Mouse (Mus musculus): ENCODE results near the gene Gm10134. TPM values are rescaled to one million over a fixed set of nuclear protein-coding genes. Genes with fewer than 3 reads are reported as not detected.

Gm10134 gene
- total RNA-seq (2023), result 10 to 100 TPM; 22.0 to 30.8 TPM

DNA sequence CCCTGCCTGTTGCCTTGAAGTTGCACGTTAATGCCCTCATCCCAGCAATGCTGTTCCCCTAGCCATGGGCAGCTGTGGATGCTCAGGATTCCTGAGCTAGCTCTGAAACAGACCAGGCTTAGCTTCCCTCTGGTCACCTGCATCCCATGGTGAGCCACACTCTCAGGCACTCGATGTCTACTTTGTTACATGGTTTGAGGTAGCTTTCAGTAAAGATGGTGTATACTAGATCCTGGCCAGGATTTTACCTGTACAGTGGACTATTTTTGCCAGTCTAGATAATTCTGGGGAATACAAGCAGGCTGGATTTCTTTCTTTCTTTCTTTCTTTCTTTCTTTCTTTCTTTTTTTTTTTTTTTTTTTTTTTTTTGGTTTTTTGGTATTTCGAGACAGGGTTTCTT is at the start of gene Gm10134:
Gene Gm10134 (plus strand): TSS at position 301 of the 400 bp plus-strand sequence.

GRCm38 (mm10) chr2:28465836-28466518 is 39.9 kb upstream of the Gm10134 start, which contains the start of gene 1700007K13Rik:
TSS of gene 1700007K13Rik (minus strand) at chr2:28466332.

GRCm38 (mm10) chr2:28467860-28468485 is 37.9 kb upstream of the Gm10134 start, which contains the start of gene Mrps2:
TSS of gene Mrps2 (plus strand) at chr2:28468066.

GRCm38 (mm10) chr2:28496671-28497070 is 9.2 kb upstream of the Gm10134 start, which contains the start of gene Gbgt1:
TSS of gene Gbgt1 (plus strand) at chr2:28496891.

DNA sequence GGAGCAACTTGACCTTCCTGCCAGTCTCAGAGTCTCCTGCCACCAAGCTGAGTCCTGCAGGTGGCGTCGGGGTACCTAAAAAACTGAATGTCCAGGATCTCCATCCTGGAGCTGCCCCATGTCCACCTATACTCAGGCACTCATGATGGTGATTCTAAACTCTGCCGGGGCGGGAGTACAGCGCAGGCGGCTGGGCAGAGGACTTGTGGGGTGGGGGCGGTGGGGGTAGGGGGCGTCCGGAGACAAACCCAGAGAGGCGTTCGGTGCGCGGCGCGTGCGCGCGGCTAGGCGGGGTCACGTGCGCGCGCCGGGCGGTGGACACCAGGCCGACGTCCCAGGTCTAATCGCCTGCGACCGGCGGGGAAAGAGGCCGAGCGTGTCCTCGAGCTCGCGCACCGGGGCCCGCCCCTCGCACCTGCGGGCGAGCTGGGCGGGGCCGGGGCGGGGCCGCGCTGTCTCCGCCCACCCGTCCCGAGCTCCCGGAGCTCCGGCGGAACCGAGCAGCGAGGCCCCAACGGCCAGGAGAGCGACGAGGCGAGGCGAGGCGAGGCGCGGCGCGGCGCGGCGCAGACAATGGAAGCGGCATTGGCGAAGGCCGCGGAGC is 7.0 kb downstream of the Gm10134 start, which contains the start of gene Ralgds:
Gene Ralgds (plus strand): TSS at position 328 of the 604 bp plus-strand sequence.

Other genes with a start within 250 kb of the Gm10134 start
- gene Ppp1r26, start 59.3 kb upstream of the Gm10134 start, total RNA-seq (2023), result under 1 TPM; 0.24 to 0.76 TPM
- gene 1700007K13Rik, start 39.8 kb upstream of the Gm10134 start, total RNA-seq (2023), result not detected
- gene Mrps2, start 38.0 kb upstream of the Gm10134 start, total RNA-seq (2023), result 10 to 100 TPM; 21.9 to 22.0 TPM
- 10 to 100 TPM; 68.7 to 79.5 TPM for gene Gbgt1, start 9.2 kb upstream of the Gm10134 start, total RNA-seq (2023)
- gene Ralgds, start 7.0 kb downstream of the Gm10134 start, total RNA-seq (2023), result 10 to 100 TPM; 30.8 to 31.5 TPM
- under 1 TPM; 0.47 to 0.49 TPM for gene Cel, start 57.3 kb downstream of the Gm10134 start, total RNA-seq (2023)
- 10 to 100 TPM; 23.6 to 28.6 TPM for gene Gtf3c5, start 77.7 kb downstream of the Gm10134 start, total RNA-seq (2023)
- 1 to 10 TPM; 2.8 to 3.5 TPM for gene Gfi1b, start 115.9 kb downstream of the Gm10134 start, total RNA-seq (2023)
- 10 to 100 TPM; 30.2 to 31.9 TPM for gene Tsc1, start 135.1 kb downstream of the Gm10134 start, total RNA-seq (2023)
- 10 to 100 TPM in 1 of 2 experiments, 1 to 10 TPM in 1; 9.1 to 13.3 TPM for gene Spaca9, start 193.6 kb downstream of the Gm10134 start, total RNA-seq (2023)
- gene Ak8, start 194.1 kb downstream of the Gm10134 start, total RNA-seq (2023), result 10 to 100 TPM in 1 of 2 experiments, 1 to 10 TPM in 1; 7.8 to 10.3 TPM

All from monocyte, adult 59 days (primary cell).